Mouse (Mus musculus) MEL-GATA-1-ER (cell line): ENCODE results near the gene Rrp7a.

ENCODE experiments used
- DNase-seq: peaks from one replicate; pipeline ENCODE4 v3.0.0-alpha.2; 2012; ENCODE audit warnings: low read depth; ENCODE audit errors: extremely low read depth

Rrp7a gene

GRCm38 (mm10) chr15:83122566-83123145 lies at the start of gene Rrp7a:
Gene Rrp7a (minus strand): TSS chr15:83122801.
- peak; percentile 40 for DNase-seq

GRCm38 (mm10) chr15:83171712-83172481 lies 49.3 kb upstream of the Rrp7a start:
- peak; percentile 83 for DNase-seq

- DNase-seq = no peak
Measured at GRCm38 (mm10) chr15:83170956-83171659, 48.5 kb upstream of the Rrp7a start.

DNA sequence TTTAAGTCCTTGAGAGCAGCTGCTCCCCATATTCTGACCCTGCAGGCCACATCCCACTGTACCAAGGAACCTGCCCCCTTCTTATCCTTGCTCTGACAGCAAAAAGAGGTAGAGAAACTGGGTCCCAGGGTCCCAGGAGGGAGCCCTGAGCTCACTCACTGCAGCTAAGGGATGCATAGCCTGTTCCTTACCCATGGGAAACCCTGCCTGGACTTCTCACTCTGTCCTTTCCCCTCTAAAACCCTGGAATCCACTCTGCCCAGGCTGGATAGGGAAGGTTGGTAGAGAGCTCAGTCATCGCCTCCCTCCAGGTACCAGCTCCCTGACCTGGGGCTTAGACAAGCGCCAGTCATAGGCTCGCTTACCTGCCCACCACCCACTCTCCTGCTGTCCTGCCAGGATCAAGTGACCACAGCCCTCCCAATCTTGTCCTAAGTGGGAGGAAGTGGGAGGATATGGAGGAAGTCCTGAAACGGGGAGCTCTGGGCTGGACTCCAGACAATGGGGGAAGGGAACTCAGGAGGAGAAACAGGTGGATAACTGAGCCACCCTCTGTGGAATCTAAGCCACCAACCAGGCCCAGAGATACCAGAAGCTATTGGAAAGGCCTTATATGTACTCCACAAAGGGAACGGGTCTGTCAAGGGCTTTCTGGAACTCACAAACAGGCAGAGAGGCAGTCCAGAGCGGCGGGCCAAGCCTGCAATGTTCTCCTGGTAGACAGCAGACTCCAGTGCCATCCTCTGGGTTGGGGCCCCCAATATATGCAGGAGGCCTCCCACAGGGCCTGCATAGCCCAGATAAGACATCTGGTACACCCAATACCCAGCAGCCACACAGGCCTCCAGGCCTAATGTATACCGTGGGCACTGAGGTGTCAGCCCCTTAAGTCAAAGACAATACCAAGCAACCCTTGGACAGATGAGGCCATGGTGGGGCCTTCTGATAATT lies 47.4 kb upstream of the Rrp7a start:
- no peak for DNase-seq

- no peak for DNase-seq
Measured at GRCm38 (mm10) chr15:83168875-83169771, 46.5 kb upstream of the Rrp7a start.

- no peak for DNase-seq
Measured at GRCm38 (mm10) chr15:83168311-83168710, 45.7 kb upstream of the Rrp7a start.

- DNase-seq = no peak
Measured at GRCm38 (mm10) chr15:83167550-83168065, 45.0 kb upstream of the Rrp7a start.

- no peak for DNase-seq
Measured at GRCm38 (mm10) chr15:83167126-83167525, 44.5 kb upstream of the Rrp7a start.

DNA sequence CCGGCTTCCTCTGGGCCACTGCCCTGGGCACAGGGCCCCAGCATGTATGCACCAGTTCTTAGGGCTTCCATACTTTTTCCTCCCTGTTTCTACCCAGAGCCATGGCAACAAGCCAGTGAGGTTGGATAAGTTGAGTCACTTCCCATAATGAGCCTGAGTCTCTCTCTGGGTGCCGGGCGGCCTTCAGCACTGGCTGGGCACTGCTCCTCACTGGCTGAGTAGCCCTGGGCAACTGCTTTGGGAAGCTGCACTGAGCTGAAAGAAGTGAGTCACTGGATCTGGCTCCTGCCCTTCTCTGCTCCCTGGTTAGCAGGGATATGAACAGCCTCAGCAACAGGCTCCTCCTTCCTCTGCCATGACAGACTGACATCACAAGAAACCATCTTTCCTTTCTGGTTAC lies 44.0 kb upstream of the Rrp7a start:
- DNase-seq = no peak

- DNase-seq = no peak
Measured at GRCm38 (mm10) chr15:83165526-83166315, 43.1 kb upstream of the Rrp7a start.

DNA sequence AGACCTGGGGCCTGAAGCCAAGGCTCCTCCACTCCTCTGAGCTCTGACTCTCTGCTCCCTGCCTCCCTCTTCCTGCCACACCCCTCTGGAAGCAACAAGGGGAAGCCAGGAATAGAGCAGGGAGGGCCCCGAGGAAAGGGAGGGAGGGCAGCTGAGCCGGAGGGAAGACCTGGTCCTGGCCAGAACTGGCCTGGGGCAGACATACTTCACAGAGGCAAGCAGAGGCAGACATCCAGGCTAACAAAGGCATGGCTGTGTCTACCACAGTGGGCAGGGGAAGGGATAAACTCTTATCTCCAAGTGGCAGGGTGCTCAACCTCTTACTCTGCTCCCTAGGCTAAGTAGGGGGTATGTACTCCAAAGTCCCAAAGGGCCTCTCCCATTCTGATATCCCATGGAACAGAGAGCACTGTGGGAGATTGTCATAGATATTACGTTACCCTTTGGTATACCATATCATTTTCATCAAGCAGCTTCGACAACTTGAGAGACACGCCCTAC lies 42.4 kb upstream of the Rrp7a start:
- DNase-seq = no peak

DNA sequence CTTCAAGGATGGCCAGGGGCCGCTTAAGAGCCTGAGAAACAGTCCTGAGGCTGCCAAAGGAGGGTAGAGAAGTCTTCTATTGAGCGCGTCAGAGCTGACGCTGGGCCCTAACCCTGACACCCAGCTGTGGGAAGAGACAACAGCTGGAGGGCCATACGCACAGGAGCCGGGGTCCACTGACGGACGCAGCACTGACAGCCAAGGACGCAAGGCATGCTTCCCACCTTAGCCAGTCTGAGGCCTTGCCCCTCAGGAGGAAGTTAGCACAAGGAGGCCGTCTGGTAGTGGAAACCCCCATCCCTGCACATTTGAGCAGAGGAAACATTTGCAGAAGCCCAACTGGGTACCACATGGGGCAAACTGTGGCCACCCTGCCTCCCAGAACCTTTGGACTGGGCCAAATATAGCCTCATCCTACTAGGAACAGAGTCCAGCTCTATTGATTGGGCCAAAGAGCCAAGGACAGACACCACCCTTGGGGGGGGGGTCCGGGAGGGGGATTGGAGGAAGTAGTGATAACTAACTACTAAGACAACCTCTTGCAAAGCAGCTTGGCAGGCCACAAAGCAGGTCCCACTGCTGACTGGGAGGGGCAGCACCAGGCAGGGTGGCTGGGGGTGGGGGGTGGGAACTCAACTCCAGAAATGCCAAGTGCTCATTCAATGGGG lies 40.4 kb upstream of the Rrp7a start:
- no peak for DNase-seq

- DNase-seq = no peak
Measured at GRCm38 (mm10) chr15:83162001-83162400, 39.4 kb upstream of the Rrp7a start.

DNA sequence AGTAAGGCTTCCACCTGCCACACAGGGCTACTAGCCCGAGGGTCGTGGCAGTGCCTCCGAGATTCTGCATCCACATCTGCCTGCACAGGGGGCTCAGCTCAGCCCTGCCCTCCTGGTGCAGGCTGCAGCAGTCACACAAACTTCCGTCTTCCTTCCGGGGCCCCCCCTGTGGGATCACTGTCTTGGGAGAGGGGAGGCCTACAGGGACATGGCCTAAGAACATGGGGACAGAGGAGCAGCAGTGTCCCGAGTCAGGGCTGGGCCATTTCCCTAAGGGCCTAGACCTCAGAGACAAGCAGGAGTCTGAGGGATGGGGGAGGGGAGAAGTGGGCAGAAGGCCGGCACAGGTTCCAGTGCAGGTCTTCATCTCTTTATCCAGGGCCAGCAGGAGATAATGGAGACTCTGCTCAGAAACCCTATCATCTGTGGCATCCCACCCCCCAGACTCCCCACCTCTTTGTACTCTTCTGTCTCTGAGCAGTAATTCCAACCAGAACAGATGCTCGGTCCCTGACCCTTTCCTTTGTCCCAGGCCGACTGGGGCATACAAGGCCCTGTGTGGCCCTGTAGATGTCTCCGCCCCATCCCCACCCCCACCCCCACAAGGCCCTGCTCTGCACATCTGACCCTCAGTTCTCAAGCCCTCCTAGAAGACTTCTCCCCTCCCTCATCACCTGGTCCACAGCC lies 38.6 kb upstream of the Rrp7a start:
- no peak for DNase-seq

GRCm38 (mm10) chr15:83160561-83160960 lies 38.0 kb upstream of the Rrp7a start:
- DNase-seq = no peak

DNA sequence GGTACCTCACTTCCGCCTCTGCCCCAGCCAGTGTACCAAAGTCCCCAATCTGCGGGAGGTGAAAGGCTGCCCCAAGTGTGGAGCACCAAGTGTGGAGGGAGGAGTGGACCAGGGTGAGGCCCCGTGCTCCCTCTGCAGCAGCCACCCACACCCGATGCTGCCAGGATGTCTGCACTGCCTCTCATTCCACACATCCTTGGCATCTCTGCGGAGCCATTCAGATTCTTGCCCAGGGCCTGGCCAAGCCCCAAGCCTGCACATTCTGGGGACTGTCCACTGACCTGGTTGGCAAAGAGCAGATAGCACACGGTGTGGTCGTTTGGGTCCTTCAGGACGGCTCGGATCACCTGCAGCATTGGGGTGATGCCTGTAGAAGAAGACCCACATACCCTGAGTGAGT lies 37.2 kb upstream of the Rrp7a start:
- no peak for DNase-seq

GRCm38 (mm10) chr15:83158587-83159160 lies 36.1 kb upstream of the Rrp7a start:
- no peak for DNase-seq

DNA sequence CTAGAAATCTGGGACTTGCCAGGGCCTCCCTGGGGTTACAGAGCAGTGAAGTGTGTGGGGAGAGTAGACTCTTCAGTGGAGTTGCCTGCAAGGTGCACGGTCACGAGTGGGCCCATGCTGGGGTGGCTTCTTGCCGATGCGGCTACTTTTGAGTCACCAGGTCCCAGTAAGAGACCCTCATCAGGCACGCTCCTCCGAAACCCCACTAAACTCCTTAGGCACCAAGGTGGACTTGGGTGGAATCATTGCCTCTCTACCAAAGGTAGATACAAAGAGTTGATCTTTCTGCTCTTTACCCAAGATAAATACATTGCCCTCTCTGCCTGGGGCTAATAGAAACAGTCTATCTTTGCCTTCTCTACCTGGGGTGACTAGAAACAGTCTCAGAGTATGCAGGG lies 35.1 kb upstream of the Rrp7a start:
- no peak for DNase-seq
